Mouse (Mus musculus) lung, embryonic 15.5 days (tissue): ENCODE data around the gene Il10ra. TPM values are rescaled to one million over a fixed set of nuclear protein-coding genes. Genes with fewer than 3 reads are reported as not detected.

Source experiments
- ATAC-seq: fragments of 200-750 bp; cut with Nextera tagmentation; 2 replicates; pipeline ENCODE4 v1.8.0; 2017; ENCODE audit warnings: moderate number of reproducible peaks, borderline replicate concordance; ENCODE audit not compliant: low FRiP score, low TSS enrichment; ENCODE audit errors: extremely low read depth
- H3K27ac ChIP-seq: fragments of 300-500 bp; sonication (generic); 2 replicates; pipeline ENCODE4 v1.5.1; 2015; ENCODE audit warnings: moderate library complexity, mild to moderate bottlenecking, inconsistent platforms
- H3K27me3 ChIP-seq: fragments of 300-500 bp; sonication (generic); 2 replicates; pipeline ENCODE4 v1.6.1; 2015; ENCODE audit warnings: inconsistent platforms
- H3K36me3 ChIP-seq: fragments of 300-500 bp; sonication (generic); 2 replicates; pipeline ENCODE4 v1.6.1; 2015; ENCODE audit warnings: inconsistent platforms
- H3K4me1 ChIP-seq: fragments of 300-500 bp; sonication (generic); 2 replicates; pipeline ENCODE4 v1.6.1; 2015; ENCODE audit warnings: inconsistent platforms
- H3K4me2 ChIP-seq: fragments of 300-500 bp; sonication (generic); 2 replicates; pipeline ENCODE4 v1.6.1; 2015; ENCODE audit warnings: inconsistent platforms, mild to moderate bottlenecking, moderate library complexity
- H3K4me3 ChIP-seq: fragments of 300-500 bp; sonication (generic); 2 replicates; pipeline ENCODE4 v1.5.1; 2015; ENCODE audit warnings: mild to moderate bottlenecking, inconsistent platforms
- H3K9ac ChIP-seq: fragments of 300-500 bp; sonication (generic); 2 replicates; pipeline ENCODE4 v1.6.1; 2015; ENCODE audit warnings: inconsistent platforms
- H3K9me3 ChIP-seq: fragments of 300-500 bp; sonication (generic); 2 replicates; pipeline ENCODE4 v1.6.1; 2016; ENCODE audit warnings: inconsistent platforms
- WGBS: fragments of 180-500 bp; shearing (Covaris S2); methylation state at CpG from one replicate; pipeline ENCODE4 v1.1.7; 2015; 5-methylcytosine and 5-hydroxymethylcytosine counted together
- microRNA-seq: library from miRNA; unstranded; fragments of <30 nt; microRNA quantifications from one replicate; pipeline ENCODE4, GENCODE M21; 2016
- polyA plus RNA-seq: library from polyadenylated mRNA; unstranded; fragments of >200 nt; fragmentation: Nextera tagmentation; extraction: Ambion mirVana; gene quantifications from 2 replicates; pipeline ENCODE4 v1.2.1, GENCODE M21; 2015

Gene Il10ra
- polyA plus RNA-seq, 1 experiment from 2014 or later: 1.4 TPM

DNA sequence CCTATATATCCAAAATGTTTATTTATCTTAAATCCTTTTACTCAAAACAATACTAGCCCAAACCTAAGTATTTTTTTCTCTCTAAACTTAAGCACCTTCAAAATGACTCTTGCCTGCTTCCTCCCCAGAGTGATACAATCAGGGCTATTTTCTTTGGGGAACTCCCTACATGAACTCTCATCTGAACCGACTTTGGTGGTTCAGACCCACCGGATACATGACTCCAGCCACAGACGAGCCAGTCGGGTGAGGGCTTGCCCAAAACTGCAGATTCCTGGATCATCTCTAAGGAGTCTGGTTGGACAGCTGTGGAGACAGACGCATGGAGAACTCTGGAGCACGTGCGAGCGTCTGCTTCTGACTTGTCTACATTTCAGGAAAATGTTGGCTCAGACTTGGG lies 39.6 kb downstream of the Il10ra start:
- ATAC-seq: no peak
- Histone ChIP-seq H3K4me1 (no peaks in the 10 kb centered on the region), H3K9me3 (no peaks in the 10 kb centered on the region), H3K9ac (no peak overlapping the region), H3K27me3 (no peaks in the 10 kb centered on the region), H3K27ac (no peak overlapping the region), H3K4me2 (no peak overlapping the region), H3K36me3 (no peaks in the 10 kb centered on the region), H3K4me3 (no peak overlapping the region)
- 66% methylated on average over 8 of the region's 8 CpGs for WGBS

- H3K36me3 ChIP-seq: no peaks in the 10 kb centered on the region
- H3K4me2 ChIP-seq: no peak overlapping the region
- ATAC-seq: no peak
- no peak overlapping the region for H3K9ac ChIP-seq
- H3K27ac ChIP-seq: no peak overlapping the region
- no peaks in the 10 kb centered on the region for H3K4me1 ChIP-seq
- WGBS: 8% methylated on average over 6 of the region's 6 CpGs
- H3K4me3 ChIP-seq: no peak overlapping the region
- no peaks in the 10 kb centered on the region for H3K27me3 ChIP-seq
- H3K9me3 ChIP-seq: no peaks in the 10 kb centered on the region
Measured at GRCm38 (mm10) chr9:45221567-45221966, 47.4 kb downstream of the Il10ra start.

DNA sequence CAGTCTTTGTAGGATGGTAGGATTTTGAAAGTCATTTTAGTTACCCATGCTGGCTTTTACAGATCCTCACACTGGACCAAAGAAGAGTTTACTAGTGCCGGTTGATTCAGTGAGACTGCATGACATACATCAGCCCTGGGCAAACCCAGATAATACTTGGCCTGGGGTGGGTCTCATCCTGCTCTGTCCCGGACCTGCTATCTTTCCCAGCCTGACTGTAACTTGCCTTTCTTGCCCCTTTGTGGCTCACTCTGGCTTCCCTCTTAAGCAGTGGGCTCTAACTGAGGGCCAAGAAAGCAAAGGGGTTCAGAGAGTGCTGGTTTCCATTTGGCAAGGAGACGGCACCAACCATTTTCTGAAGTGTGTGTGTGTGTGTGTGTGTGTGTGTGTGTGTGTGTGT lies 49.3 kb downstream of the Il10ra start:
- Histone ChIP-seq H3K9ac (no peak overlapping the region), H3K9me3 (no peaks in the 10 kb centered on the region), H3K36me3 (no peaks in the 10 kb centered on the region), H3K27me3 (no peaks in the 10 kb centered on the region), H3K4me3 (no peak overlapping the region), H3K4me1 (no peaks in the 10 kb centered on the region), H3K27ac (no peak overlapping the region), H3K4me2 (no peak overlapping the region)
- no peak for ATAC-seq
- 75% methylated on average over 3 of the region's 3 CpGs for WGBS

DNA sequence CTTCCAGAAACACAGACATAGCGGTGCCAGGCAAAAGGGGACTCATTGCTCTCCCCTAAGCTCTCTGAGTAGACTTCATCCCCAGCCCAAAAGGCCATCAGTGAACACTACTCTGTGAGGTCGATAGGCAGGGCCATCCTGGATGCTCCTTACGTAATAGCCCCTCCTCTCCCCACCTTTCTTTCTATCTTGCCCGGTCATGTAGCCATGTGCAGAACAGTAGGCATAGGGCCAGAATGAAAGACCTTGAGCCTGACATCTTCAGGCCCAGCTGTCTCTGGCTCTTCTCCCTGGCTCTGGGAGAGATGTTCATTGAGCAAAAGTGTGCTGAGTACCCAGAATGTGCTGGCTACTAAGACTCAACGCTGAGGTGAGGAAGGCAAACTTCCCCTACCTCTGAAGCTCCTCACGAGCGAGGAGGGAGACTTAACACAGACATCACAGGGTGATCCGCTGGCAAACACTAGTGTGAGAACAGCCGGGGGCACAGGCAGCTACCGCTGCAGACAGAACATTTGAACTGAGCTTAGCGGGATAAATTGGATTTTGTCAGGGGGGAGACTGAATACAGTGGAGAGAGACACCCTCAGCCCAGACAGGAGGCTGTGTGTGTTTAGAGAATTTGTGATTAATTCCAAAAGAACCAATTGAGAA lies 53.3 kb downstream of the Il10ra start:
- ATAC-seq: no peak
- 37% methylated on average over 11 of the region's 11 CpGs for WGBS
- H3K4me2 ChIP-seq: no peak overlapping the region
- H3K27me3 ChIP-seq: no peaks in the 10 kb centered on the region
- no peak overlapping the region for H3K4me3 ChIP-seq
- no peaks in the 10 kb centered on the region for H3K36me3 ChIP-seq
- no peak overlapping the region for H3K9ac ChIP-seq
- no peaks in the 10 kb centered on the region for H3K9me3 ChIP-seq
- H3K4me1 ChIP-seq: no peaks in the 10 kb centered on the region
- H3K27ac ChIP-seq: no peak overlapping the region

GRCm38 (mm10) chr9:45212001-45212400 lies 56.9 kb downstream of the Il10ra start:
- Histone ChIP-seq H3K4me3 (no peak overlapping the region), H3K9me3 (no peaks in the 10 kb centered on the region), H3K27me3 (no peaks in the 10 kb centered on the region), H3K4me2 (no peak overlapping the region), H3K36me3 (no peaks in the 10 kb centered on the region), H3K27ac (no peak overlapping the region), H3K9ac (no peak overlapping the region), H3K4me1 (no peaks in the 10 kb centered on the region)
- 65% methylated on average over 6 of the region's 6 CpGs for WGBS
- no peak for ATAC-seq

DNA sequence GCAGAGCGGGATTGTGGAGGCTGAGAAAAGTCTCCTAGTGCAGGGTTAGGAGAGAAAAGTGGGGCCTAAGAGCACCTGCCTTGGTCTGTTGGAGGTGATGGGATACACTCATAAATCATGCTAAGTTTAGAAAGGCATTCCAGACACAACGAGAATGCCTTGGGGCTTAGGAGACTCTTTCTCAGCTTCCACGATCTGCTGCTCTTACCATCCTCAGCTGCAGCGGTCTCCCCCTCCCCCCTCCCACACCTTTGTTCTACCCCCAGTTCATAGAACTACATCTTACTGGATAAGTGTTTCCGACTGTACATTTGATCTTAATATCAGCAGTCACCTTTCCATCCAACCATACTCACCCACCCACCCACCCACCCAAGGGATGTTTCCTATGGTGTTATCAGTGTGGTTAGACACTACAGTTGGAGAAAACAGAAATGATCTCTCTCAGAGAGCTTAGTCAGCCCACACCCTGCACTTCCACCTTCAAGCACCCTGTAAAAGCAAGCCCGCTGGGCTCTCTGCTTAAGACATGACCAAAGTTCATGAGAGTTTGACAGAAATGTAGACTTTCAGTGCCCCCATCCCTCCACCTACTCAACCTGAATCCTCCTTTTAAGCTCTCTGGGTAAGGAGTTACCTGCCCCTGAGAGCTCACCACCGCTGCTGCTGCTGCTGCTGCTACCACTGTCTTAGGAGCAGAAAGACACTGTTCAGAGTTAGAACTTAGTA lies 61.8 kb downstream of the Il10ra start:
- H3K4me3 ChIP-seq: no peak overlapping the region
- ATAC-seq: no peak
- no peaks in the 10 kb centered on the region for H3K9me3 ChIP-seq
- H3K9ac ChIP-seq: no peak overlapping the region
- H3K36me3 ChIP-seq: no peaks in the 10 kb centered on the region
- WGBS: 71% methylated on average over 7 of the region's 7 CpGs
- no peaks in the 10 kb centered on the region for H3K4me1 ChIP-seq
- H3K27me3 ChIP-seq: no peaks in the 10 kb centered on the region
- no peak overlapping the region for H3K27ac ChIP-seq
- H3K4me2 ChIP-seq: no peak overlapping the region

GRCm38 (mm10) chr9:45206121-45206520 lies 62.8 kb downstream of the Il10ra start:
- Histone ChIP-seq H3K9ac (no peak overlapping the region), H3K4me3 (no peak overlapping the region), H3K27me3 (no peaks in the 10 kb centered on the region), H3K4me1 (no peaks in the 10 kb centered on the region), H3K27ac (no peak overlapping the region), H3K4me2 (no peak overlapping the region), H3K9me3 (no peaks in the 10 kb centered on the region), H3K36me3 (no peaks in the 10 kb centered on the region)
- no peak for ATAC-seq
- 66% methylated on average over 4 of the region's 4 CpGs for WGBS

- H3K9ac ChIP-seq: no peak overlapping the region
- H3K4me2 ChIP-seq: no peak overlapping the region
- no peaks in the 10 kb centered on the region for H3K4me1 ChIP-seq
- H3K27me3 ChIP-seq: no peaks in the 10 kb centered on the region
- ATAC-seq: no peak
- WGBS: 82% methylated on average over 5 of the region's 5 CpGs
- no peak overlapping the region for H3K27ac ChIP-seq
- no peaks in the 10 kb centered on the region for H3K9me3 ChIP-seq
- no peaks in the 10 kb centered on the region for H3K36me3 ChIP-seq
- H3K4me3 ChIP-seq: no peak overlapping the region
Measured at GRCm38 (mm10) chr9:45205143-45205542, 63.8 kb downstream of the Il10ra start.

Small RNAs within 50 kb of the gene (microRNA-seq; reads per million reads assigned to microRNA genes)
- not detected for gene Mir7086

Other genes starting within 250 kb of the Il10ra start
- gene Mpzl2, start 229.3 kb downstream of the Il10ra start, polyA plus RNA-seq: 15.8 and 16.3 TPM in 2 replicates
- gene Mpzl3, start 214.0 kb downstream of the Il10ra start, polyA plus RNA-seq: 2.7 TPM in 2 replicates
- 0.35 and 0.76 TPM in 2 replicates for gene Jaml, start 190.0 kb downstream of the Il10ra start, polyA plus RNA-seq
- 4.0 and 4.2 TPM in 2 replicates for gene Scn2b, start 151.4 kb downstream of the Il10ra start, polyA plus RNA-seq
- 0.48 and 0.65 TPM in 2 replicates for gene Scn4b, start 130.8 kb downstream of the Il10ra start, polyA plus RNA-seq
- gene BC049352, start 87.1 kb downstream of the Il10ra start, polyA plus RNA-seq: 0.18 TPM in 1 of 2 replicates, not detected in the other
- gene Tmprss4, start 65.1 kb downstream of the Il10ra start, polyA plus RNA-seq: 1.7 and 2.6 TPM in 2 replicates
- gene Tmprss13, start 50.0 kb upstream of the Il10ra start, polyA plus RNA-seq: 0.28 and 0.37 TPM in 2 replicates
- 45.4 and 50.4 TPM in 2 replicates for gene Fxyd6, start 101.0 kb upstream of the Il10ra start, polyA plus RNA-seq
- gene Fxyd2, start 130.5 kb upstream of the Il10ra start, polyA plus RNA-seq: 1.7 and 3.3 TPM in 2 replicates
- gene Dscaml1, start 157.5 kb upstream of the Il10ra start, polyA plus RNA-seq: 0.10 and 0.27 TPM in 2 replicates